Mouse (Mus musculus) left cerebral cortex, postnatal 25 days (tissue): ENCODE data around the gene Atp5d. TPM values are rescaled to one million over a fixed set of nuclear protein-coding genes. Genes with fewer than 3 reads are reported as not detected.

Experiments
- DNase-seq, 2 experiments: peaks; one replicate each; pipeline ENCODE4 v3.0.0; 2022; ENCODE audit warnings: low spot score in 2 of 2, mixed read lengths in 1 of 2
- intact Hi-C: fragments of 180-260 bp; cut with DNase I; formaldehyde crosslinking; loops from one replicate; pipeline ENCODE4 v1.15.1; 2025
- total RNA-seq, 2 experiments: library from RNA; stranded (reverse); gene quantifications; 2 replicates each; pipeline ENCODE4 v1.2.3; 2021

Atp5d gene
- total RNA-seq, 2 experiments from 2014 or later = 372 to 381 TPM

DNA sequence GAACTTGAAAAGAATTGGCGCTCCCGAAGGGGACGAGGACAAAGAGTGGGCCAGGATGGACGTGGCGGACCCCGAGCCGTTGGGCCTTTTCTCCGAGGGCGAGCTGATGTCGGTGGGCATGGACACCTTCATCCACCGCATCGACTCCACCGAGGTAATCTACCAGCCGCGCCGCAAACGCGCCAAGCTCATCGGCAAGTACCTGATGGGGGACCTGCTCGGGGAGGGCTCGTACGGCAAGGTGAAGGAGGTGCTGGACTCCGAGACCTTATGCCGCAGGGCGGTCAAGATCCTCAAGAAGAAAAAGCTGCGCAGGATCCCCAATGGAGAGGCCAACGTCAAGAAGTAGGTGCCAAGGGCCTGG lies 21.9 kb upstream of the Atp5d start:
- intact Hi-C loops = loop anchor here (2.0 kb wide), 1 partner anchor 20 kb away; no protein-coding TSS in a partner anchor
- DNase-seq = no peak

DNA sequence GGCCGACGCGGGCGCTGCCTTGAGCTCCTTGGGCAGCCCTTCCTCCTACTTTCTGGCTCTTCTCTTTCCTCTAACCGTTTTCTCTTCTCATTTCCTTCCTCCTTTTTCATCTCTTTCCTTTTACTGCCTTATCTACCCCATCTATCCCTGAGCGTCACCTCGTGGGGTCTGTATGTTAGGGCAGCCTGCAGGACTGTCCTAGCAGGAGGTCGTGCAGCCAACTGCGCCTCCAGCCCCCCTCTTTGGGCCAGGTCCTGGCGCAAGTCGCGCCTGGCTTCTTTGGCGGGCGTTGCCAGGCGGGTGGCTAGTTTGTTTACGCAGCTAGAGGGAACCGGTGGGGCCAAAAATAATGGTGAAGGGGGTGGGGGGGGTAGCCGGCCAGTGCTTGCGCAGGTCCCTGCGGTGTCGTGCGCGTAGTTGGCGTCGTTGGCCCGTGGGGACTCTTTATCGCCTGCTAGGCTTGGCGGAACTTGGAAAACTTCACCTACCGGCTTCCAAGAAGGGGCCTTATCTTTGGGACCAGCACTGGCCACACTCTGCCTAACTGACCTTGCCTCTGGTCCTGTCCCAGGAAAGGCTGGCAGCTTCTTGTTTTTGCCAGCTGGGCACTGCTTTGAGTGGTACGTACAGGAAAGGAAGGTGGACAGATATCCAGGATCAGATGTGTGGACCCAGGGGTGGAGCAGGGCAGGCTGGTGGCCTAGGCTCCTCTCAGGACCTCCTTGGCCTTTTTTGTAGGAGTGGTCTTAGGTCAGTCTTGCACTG lies 21.3 kb upstream of the Atp5d start:
- no peak for DNase-seq
- intact Hi-C loops = loop anchor here (2.0 kb wide), 1 partner anchor 20 kb away; no protein-coding TSS in a partner anchor

DNA sequence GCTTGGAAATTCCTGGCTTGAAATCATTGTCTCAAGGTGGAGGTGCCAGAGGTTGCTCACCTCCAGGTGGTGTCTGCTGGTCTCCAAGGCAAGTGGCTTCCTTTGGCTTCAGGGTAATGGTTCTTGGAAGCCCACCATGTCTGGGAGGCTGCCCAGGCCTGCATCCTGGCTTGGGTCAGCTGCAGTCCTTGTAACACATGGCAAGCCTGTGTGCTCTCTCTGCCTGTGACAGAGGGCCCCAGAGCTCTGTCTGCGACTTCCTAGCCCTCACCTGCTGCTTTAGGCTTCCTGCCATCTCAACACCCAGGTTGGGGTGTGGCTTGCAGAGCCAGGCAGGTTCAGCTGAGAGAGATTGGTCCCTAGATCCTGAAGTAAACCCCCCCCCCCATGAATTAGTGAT lies 20.7 kb upstream of the Atp5d start:
- no peak for DNase-seq
- intact Hi-C loops = loop anchor here (2.0 kb wide), 1 partner anchor 19 kb away; no protein-coding TSS in a partner anchor

DNA sequence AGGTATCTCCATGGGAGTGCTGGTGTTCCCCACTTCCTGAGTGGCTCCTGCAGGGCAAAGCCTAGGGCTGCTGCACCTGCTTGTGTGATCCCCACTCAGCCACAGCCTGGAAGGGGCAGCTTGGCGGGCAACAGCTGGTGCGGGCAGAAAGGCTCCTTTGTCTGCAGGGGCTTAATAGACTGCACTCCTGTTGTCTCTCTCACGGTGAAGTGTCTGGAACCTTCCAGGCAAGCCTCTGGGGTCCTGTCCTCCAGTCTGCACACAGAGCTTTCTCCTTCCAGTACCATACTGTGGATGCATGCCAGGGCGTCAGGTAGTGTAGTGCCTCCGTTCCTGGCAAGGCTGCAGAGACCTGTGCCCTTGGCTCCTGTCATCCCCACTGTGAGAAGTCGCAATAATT lies 19.9 kb upstream of the Atp5d start:
- DNase-seq = no peak
- intact Hi-C loops = no loop called here

DNA sequence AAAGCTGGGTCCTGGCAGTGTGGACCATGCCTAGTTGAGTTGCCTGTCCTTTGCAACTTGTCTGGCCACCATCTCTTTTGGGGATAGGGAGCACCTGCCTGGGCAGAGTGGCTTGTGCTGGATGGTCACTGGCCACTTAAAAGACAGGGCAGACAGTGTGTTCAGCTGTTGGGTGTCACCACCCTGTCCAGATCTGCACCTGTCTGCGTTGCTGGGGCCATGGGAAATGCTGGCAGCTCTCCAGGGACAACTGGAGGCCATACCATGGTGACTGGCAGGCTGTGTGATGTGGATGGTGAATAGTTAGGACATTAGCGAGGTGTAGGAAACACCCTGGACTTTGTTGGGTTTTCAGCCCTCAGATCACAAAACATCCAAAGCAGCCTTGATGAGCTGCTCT lies 18.3 kb upstream of the Atp5d start:
- DNase-seq = no peak
- intact Hi-C loops = no loop called here

DNA sequence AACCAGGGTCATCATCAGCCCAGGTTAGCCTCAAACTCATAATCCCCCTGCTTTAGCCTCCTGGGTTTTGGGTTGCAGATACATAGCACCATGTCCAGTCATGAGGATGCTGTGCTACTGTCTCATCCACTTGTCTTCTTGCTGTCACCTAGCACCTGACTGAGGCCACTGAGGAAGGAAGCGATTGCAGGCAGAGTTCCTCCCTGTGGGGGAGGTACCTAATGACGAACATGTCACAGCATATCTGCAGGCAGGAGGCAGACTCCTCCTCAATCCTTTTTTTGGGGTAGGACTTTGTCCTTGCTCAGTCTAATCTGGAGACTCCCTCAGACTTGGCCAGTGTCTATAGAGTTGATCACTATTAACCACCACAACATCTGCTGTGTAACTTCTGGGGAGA lies 16.8 kb upstream of the Atp5d start:
- intact Hi-C loops = no loop called here
- DNase-seq = no peak

DNA sequence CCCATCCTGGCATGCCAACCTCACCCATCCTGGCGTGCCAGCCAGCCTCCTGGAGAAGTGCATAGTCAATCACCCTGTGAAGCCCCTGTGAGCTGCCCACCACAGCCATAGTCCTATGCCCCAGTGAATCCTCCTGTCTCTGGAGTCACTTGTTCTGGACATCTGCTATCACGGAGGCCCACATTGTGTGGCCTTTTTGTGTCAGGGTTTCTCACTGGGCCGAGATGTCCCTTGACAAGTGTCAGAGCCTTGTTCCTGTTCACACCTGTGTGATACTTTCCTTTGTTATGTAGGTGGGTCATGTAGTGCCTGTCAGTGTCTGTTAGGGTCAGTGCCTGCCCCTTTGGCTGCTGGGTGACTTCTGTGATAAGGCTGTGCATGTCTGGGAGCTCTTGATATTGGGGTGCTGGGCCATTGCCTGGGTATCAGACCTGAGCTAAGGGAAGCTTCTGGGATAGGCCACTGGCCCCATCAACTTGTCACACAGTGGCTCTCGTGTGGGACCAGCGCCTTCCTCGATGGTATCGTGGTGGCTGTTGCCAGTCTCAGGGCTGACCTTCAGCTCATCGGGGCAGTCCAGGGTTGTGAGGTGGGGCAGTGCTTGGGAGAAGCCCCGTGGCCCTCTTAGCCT lies 14.4 kb upstream of the Atp5d start:
- intact Hi-C loops = no loop called here
- DNase-seq = no peak

DNA sequence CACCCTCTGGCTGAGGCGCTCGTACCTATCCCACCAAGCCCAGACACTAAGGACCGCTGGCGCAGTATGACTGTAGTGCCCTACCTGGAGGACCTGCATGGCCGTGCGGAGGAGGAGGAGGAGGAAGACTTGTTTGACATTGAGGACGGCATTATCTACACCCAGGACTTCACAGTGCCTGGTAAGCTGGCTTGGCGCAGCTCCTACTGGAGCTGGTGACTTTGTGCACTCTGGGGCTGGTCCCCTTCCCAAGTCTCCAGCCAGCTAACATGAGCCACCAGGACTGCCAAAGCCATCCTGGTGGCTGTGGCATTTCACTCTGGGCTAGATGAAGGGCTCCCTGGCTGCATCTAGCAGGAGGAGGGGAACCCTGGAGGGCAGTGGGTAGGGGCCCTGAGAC lies 10.5 kb upstream of the Atp5d start:
- DNase-seq = no peak
- intact Hi-C loops = no loop called here

DNA sequence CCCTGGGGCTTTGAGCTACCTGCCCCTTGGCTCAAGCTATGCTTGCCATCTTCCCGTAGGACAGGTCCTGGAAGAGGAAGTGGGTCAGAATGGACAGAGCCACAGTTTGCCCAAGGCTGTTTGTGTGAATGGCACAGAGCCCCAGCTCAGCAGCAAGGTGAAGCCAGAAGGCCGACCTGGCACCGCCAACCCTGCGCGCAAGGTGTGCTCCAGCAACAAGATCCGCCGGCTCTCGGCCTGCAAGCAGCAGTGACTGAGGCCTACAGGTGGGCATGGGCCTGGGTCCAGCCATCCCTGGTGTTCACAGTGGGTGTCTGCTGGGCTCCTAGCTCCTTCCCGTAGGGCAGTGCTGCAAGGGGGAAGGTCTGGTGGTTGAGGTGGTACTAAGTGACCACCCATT lies 8.6 kb upstream of the Atp5d start:
- no peak for DNase-seq
- intact Hi-C loops = no loop called here

DNA sequence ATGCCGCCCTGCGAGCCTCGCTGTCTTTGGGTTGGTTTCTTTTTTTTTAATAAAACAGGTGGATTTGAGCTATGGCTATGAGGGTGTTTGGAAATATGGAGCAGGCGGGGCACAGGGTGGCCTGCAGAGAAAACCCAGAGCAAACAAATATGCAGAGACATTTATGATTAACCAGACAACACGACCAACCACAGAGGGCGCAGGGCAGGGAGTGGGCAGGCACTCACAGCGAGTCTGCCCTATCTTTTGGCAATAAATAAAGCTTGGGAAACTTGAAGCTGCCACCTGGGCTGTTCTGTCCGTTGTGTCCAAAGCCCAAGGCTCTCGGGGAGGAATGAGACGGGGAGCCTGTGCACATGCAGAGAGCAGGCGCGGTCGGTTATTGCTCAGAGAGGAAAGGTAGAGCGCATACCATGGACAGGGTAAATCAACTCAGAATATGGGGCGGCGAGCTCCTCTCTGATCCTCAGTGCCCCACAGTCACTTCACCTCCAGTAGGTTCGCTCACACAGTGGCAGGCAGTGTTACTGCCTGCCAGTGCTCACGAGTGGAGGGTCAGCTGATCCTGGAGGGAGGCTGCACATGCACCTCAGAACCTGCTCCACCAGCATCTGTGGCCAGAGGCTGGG lies 7.9 kb upstream of the Atp5d start:
- DNase-seq = no peak
- intact Hi-C loops = no loop called here

DNA sequence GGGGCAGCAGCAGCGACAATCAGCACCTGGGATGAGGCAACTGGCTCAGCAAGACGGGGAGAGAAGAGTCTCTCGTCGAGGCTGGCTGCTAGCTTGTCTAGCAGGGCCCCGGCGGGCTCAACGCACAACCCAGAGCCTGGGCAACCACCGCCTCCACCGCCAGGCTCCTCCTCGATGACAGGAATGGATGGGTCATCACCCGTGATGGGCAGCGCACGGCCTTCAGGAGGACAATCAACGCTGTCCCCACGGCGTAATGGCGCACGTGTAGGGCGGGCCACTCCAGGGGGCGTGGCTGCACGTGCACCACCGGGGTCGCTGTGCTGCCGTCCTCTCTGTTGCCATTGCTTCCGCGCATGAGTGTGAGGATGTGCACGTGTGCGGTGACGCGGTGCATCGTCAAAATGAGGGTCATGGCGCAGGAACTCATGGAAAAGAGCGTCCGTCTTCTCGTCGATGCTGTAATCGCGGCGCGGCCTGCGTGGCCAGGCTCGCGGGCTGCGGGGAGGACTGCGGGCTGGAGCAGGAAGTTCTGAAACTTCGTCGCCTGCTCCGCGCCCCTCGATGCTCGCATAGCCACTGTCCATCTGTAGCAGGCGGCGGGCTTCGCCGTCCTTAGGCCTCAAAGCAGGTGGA lies 7.0 kb upstream of the Atp5d start:
- DNase-seq = peak; percentile 64 to 74
- intact Hi-C loops = no loop called here

DNA sequence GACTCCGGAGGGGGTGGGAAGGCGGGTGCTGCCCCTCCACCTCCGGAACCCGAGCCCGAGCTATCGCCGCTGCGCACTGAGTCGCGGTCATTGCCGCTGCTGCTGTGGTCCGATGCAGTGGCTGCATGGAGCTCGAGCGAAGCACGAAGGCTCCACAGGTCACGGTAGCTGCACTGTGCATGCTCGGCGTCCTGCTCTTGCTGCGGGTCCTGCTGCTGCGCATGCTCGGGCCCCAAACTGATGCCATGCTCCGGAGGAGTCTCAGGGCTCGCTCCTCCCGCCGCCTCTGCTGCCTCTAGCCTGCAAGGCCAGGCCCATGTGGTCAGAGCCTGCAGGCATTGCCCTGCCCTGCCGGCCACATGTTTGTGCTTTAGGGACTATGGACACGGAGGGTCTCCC lies 6.5 kb upstream of the Atp5d start:
- intact Hi-C loops = no loop called here
- DNase-seq = no peak

DNA sequence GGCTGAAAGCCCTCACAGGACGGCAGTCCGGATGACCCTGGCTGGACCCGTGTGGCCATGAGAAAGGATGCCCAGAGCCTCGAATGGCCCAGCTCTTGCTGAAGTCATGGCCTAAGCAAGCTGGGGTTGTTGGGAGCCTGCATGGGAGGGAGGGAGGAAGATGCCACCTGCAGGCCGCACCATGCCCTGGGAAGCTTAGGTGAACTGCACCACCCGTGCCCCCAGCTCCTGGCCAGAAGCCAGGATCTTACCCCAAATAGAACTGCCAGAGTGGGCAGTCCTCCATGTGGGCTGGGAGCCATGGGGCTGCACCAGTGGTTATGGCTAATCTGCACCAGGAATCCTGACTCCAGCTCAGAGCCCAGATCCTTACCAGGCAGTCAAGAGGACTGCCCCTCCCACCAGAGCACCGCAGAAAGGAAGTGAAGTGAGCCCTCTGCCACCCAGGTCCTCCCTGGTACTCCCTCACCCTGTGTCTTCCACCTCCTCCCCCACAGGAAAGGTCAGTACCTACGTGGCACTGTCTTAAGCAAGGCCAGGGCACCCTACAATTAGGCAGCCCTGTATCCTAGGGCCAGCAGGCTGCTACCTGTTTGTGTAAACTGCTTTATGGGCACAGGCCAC lies 5.1 kb upstream of the Atp5d start:
- intact Hi-C loops = no loop called here
- DNase-seq = peak in 1 of 2 experiments; percentile 49

DNA sequence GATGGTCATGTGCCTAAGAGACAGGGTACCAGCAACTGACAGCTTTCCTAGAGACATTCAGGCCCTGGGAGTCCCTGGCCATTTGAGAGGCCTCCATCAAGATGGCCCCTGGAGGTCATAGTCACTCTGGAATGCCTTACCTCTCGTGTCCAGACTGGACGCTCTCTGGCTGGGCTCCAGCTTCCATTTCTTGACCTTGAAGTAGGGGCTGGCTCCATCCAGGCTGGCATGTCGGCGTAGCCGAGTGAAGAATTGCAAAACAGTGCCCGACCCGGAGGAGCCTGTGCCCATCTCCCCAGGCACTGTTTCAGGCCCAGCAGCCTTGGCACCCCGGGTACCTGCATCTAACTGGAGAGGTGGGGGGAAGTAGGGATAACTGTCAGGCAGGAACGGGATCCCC lies 4.0 kb upstream of the Atp5d start:
- intact Hi-C loops = no loop called here

DNA sequence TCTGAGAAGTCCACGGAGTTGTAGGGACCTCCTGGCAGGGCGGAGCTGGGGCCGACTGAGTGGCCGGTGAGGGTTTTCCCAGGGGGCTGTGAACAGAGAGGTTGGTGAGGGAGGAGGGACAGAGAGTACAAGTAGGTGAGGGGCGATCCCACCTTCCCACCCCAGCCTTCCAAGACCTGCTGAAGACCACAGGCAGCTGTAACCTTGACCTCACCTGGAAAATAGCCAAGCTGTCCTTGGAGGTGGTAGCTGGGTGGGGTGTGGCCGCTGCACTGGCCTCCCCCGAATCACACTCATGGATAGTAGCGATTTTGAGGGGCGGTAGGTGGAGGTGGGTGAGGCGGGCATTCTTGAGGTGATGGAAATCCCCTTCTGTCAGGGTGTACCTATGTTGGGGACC lies 3.3 kb upstream of the Atp5d start:
- intact Hi-C loops = no loop called here
- DNase-seq = no peak

More for the DNA sequence above, 4.0 kb upstream of the Atp5d start:
- no peak for DNase-seq

DNA sequence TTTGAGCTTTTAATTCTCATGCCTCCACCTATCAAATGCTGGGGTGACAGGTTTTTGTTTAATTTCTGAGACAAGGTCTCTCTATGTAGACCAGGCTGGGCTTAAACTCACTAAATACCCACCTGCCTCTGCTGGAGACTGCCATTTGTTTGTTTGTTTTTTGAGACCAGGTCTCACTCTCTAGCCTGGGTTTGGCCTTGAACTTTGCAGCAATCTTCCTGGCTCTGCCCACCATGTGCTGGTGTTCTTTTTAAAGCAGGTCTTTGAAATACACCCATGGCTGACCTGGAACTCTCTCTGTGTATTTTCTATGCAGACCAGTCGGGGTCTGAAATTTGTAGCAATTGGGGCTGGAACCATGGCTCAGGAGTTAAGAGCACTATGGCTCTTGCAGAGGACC lies 2.8 kb upstream of the Atp5d start:
- intact Hi-C loops = loop anchor here (2.0 kb wide), 1 partner anchor 19 kb away; no protein-coding TSS in a partner anchor
- DNase-seq = no peak

DNA sequence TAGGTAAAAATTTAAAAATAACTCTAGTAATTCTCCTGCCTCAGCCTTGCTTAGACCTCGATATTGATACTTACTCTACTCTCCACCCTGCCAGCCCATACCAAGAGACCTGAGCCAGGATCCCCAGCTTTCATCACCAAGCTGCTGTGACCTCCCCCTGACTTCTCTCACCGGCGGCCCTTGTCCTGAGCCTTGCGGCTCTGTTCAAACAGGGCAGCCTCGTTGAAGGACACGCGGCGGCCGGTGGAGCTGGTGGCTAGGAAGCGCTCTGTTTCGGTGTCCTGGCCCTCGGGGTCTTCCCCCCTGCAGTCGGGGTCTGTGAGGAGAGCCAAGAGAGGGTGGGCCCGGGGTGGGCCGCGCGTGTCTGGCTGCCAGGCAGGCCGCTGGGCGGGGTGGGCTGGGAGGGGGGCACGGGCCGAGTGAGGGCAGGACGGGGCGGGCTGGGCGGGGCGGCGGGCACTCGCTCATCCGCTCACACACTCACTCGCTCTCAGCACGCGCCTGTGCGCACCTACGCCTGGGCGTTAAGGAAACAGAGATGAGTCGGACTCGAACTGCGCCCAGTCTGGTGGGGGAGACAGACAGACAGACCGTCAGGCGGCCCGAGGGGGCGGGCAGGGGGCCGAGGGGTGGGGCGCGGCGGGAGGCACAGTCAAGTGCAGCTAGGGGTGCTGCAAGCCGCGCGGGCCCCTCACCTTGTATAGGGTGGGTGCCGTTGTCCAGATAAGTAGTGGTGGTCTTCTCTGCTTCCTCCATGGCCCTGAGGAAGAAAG lies 2.1 kb upstream of the Atp5d start:
- DNase-seq = no peak
- intact Hi-C loops = loop anchor here (2.0 kb wide), 1 partner anchor 20 kb away; no protein-coding TSS in a partner anchor

DNA sequence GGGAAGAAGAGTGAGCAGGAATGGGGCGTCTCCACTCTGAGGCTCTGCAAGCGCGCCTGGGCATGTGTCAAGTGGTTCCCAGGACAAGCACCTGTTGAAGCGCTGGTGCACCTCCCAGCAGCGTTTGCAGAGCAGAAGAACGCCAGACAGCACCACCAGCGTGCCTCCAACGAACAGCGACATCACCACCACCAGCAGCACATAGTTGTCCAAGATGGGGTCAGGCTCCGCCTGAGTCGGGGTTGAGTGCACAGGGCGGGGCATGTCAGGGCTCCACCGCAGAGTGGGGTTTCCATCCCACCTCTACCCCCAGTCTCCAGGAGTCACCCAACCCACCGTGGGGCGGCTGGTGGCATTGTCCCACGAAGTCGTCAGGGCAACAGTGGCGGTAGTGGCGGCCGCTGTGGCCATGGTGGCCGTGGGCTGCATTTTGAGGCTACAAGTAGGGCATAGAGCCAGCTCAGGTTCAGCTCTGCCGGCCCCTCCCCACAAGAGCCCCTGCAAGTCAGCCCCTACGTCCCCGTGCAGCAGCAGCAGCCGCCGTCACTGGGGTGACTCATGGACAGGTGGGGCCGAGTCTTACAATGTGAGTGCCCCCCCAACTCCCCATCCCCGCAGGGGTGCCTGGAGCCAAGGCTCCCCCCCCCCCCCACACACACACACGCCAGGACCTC lies 1.3 kb upstream of the Atp5d start:
- intact Hi-C loops = loop anchor here (2.0 kb wide), 1 partner anchor 20 kb away; no protein-coding TSS in a partner anchor
- peak; percentile 54 to 71 for DNase-seq
